Mouse (Mus musculus) liver, embryonic 15.5 days (tissue): Measurements from ENCODE around the gene E330021D16Rik. TPM values are rescaled to one million over a fixed set of nuclear protein-coding genes. Genes with fewer than 3 reads are reported as not detected.
A peak's percentile ranks its signal among the peaks of the same experiment; 100 is the strongest.

Experiments
- ATAC-seq: fragments of 200-750 bp; cut with Nextera tagmentation; 2 replicates; pipeline ENCODE4 v1.8.0; 2017; ENCODE audit warnings: moderate number of reproducible peaks, mild to moderate bottlenecking, moderate library complexity; ENCODE audit not compliant: insufficient read depth
- H3K27ac ChIP-seq: fragments of 300-500 bp; sonication (generic); replicated peaks from 2 replicates; pipeline ENCODE4 v1.5.1; 2015; ENCODE audit warnings: mild to moderate bottlenecking, inconsistent platforms
- H3K27me3 ChIP-seq: fragments of 300-500 bp; sonication (generic); 2 replicates; pipeline ENCODE4 v1.6.1; 2015; ENCODE audit warnings: mild to moderate bottlenecking, inconsistent platforms
- H3K36me3 ChIP-seq: fragments of 300-500 bp; sonication (generic); replicated peaks from 2 replicates; pipeline ENCODE4 v1.6.1; 2015; ENCODE audit warnings: moderate library complexity, mild to moderate bottlenecking, inconsistent platforms
- H3K4me1 ChIP-seq: fragments of 300-500 bp; sonication (generic); replicated peaks from 2 replicates; pipeline ENCODE4 v1.6.1; 2015; ENCODE audit warnings: inconsistent platforms
- H3K4me2 ChIP-seq: fragments of 300-500 bp; sonication (generic); 2 replicates; pipeline ENCODE4 v1.6.1; 2015; ENCODE audit warnings: moderate library complexity, mild to moderate bottlenecking, inconsistent platforms
- H3K4me3 ChIP-seq: fragments of 300-500 bp; sonication (generic); replicated peaks from 2 replicates; pipeline ENCODE4 v1.5.1; 2015; ENCODE audit warnings: mild to moderate bottlenecking, inconsistent platforms
- H3K9ac ChIP-seq: fragments of 300-500 bp; sonication (generic); 2 replicates; pipeline ENCODE4 v1.6.1; 2015; ENCODE audit warnings: moderate library complexity, mild to moderate bottlenecking, inconsistent platforms
- H3K9me3 ChIP-seq: fragments of 300-500 bp; sonication (generic); replicated peaks from 2 replicates; pipeline ENCODE4 v1.6.1; 2016; ENCODE audit warnings: inconsistent platforms
- WGBS: fragments of 180-500 bp; shearing (Covaris S2); methylation state at CpG from one replicate; pipeline ENCODE4 v1.1.7; 2015; ENCODE audit warnings: mixed read lengths; ENCODE audit not compliant: insufficient replicate concordance; 5-methylcytosine and 5-hydroxymethylcytosine counted together
- polyA plus RNA-seq: library from polyadenylated mRNA; unstranded; fragments of >200 nt; fragmentation: Nextera tagmentation; extraction: Ambion mirVana; gene quantifications from 2 replicates; pipeline ENCODE4 v1.2.1, GENCODE M21; 2015

Gene E330021D16Rik
- polyA plus RNA-seq, 1 experiment from 2014 or later = 0.48 TPM

GRCm38 (mm10) chr6:136422084-136422853 is 6.9 kb upstream of the E330021D16Rik start:
- WGBS = 49% methylated on average over 16 of the region's 16 CpGs
- Histone ChIP-seq H3K36me3 (no peaks in the 10 kb centered on the region), H3K9me3 (no peaks in the 10 kb centered on the region), H3K4me3 (no peak overlapping the region), H3K9ac (no peak overlapping the region), H3K27me3 (no peaks in the 10 kb centered on the region), H3K4me2 (no peak overlapping the region), H3K4me1 (0 out of 2 replicates have a peak, but pooled peaks cover 12% of the 10 kb centered on the region), H3K27ac (no peak overlapping the region)
- ATAC-seq = no peak

DNA sequence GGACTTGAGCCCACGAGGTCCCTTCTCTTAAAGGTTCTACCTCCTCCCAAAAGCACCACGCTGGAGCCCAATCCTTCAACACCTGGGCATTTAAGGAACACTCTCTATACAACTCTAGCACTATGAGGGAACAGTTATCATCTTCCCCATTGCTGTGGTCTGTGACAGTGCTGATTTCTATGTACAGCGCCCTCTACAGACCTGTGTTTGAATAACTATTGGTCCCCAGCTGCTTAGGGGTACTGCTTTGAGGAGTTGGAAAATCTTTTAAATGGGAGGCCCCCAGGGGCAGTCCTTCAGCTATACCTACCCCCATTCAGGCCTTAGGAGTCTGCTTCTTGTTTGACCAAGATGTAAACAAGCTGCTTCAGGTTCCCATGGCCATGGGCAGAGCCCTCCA is 5.7 kb upstream of the E330021D16Rik start:
- Histone ChIP-seq H3K4me2 (no peak overlapping the region), H3K4me3 (no peak overlapping the region), H3K4me1 (0 out of 2 replicates have a peak, but pooled peaks cover 12% of the 10 kb centered on the region), H3K36me3 (no peaks in the 10 kb centered on the region), H3K27me3 (no peaks in the 10 kb centered on the region), H3K9ac (no peak overlapping the region), H3K27ac (no peak overlapping the region), H3K9me3 (no peaks in the 10 kb centered on the region)
- 51% methylated on average over 3 of the region's 3 CpGs for WGBS
- ATAC-seq = no peak

GRCm38 (mm10) chr6:136418889-136419835 is 3.8 kb upstream of the E330021D16Rik start:
- Histone ChIP-seq H3K4me3 (no peak overlapping the region), H3K27ac (0 out of 2 replicates have a peak overlapping the region, but pooled peaks have one; percentile 19), H3K9ac (no peak overlapping the region), H3K27me3 (no peaks in the 10 kb centered on the region), H3K36me3 (no peaks in the 10 kb centered on the region), H3K9me3 (no peaks in the 10 kb centered on the region), H3K4me1 (0 out of 2 replicates have a peak, but pooled peaks cover 12% of the 10 kb centered on the region), H3K4me2 (no peak overlapping the region)
- ATAC-seq = peak; percentile 65
- 55% methylated on average over 17 of the region's 17 CpGs for WGBS

DNA sequence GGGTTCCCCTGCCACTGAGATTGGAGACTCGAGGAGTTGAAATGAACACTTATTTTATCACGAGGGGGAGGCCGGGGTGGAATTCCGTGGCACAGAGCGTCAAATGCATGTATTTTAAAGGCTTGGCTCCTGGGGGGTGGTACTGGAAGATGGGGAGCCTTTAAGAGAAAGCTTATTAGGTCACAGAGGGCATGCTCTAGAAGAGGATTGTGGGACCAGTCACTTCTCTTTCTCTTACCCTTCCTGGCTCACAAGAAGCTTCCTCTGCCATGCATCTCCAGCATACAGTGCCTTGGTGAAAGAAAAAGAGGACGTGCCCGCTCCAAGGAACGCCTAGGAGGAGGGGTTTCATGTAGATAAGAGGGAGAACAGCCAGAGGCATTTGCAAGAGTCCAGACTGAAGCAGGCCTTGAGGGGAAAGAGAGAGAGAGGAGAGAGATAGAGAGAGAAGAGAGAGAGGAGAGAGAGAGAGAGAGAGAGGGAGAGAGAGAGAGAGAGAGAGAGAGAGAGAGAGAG is 3.0 kb upstream of the E330021D16Rik start:
- Histone ChIP-seq H3K27me3 (no peaks in the 10 kb centered on the region), H3K36me3 (no peaks in the 10 kb centered on the region), H3K9ac (no peak overlapping the region), H3K4me2 (no peak overlapping the region), H3K4me3 (no peak overlapping the region), H3K27ac (no peak overlapping the region), H3K9me3 (no peaks in the 10 kb centered on the region), H3K4me1 (0 out of 2 replicates have a peak, but pooled peaks cover 12% of the 10 kb centered on the region)
- ATAC-seq = no peak
- 36% methylated on average over 8 of the region's 8 CpGs for WGBS

- no peaks in the 10 kb centered on the region for H3K9me3 ChIP-seq
- no peak overlapping the region for H3K9ac ChIP-seq
- H3K4me2 ChIP-seq = no peak overlapping the region
- WGBS = 48% methylated on average over 5 of the region's 5 CpGs
- H3K4me1 ChIP-seq = 0 out of 2 replicates have a peak, but pooled peaks cover 12% of the 10 kb centered on the region
- ATAC-seq = no peak
- no peaks in the 10 kb centered on the region for H3K27me3 ChIP-seq
- H3K27ac ChIP-seq = no peak overlapping the region
- no peaks in the 10 kb centered on the region for H3K36me3 ChIP-seq
- no peak overlapping the region for H3K4me3 ChIP-seq
Measured at GRCm38 (mm10) chr6:136417864-136418263, 2.5 kb upstream of the E330021D16Rik start.

DNA sequence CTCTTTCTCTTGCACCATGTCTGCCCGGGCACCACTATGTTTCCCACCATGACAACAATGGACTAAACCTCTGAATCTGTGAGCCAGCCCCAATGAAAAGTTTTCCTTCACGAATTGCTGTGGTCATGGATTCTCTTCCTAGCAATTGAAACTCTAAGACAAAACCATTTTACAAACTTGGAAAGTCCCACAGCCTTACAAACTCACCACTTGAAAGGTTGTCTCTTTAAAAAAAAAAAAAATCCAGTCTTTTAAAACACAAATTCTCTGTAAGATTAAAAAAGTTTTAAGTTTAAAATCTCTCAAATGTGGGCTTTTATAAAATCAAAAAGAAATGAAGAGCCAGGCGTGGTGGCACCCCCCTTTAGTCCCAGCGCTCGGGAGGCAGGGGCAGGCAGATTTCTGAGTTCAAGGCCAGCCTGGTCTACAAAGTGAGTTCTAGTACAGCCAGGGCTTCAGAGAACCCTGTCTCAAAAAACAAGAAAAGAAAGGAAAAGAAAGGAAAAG is 1.5 kb downstream of the E330021D16Rik start:
- no peak for ATAC-seq
- H3K4me1 ChIP-seq = 0 out of 2 replicates have a peak, but pooled peaks cover 7% of the 10 kb centered on the region
- no peak overlapping the region for H3K4me3 ChIP-seq
- H3K4me2 ChIP-seq = no peak overlapping the region
- 66% methylated on average over 5 of the region's 5 CpGs for WGBS
- H3K9ac ChIP-seq = no peak overlapping the region
- no peaks in the 10 kb centered on the region for H3K27me3 ChIP-seq
- H3K36me3 ChIP-seq = no peaks in the 10 kb centered on the region
- H3K9me3 ChIP-seq = no peaks in the 10 kb centered on the region
- no peak overlapping the region for H3K27ac ChIP-seq

DNA sequence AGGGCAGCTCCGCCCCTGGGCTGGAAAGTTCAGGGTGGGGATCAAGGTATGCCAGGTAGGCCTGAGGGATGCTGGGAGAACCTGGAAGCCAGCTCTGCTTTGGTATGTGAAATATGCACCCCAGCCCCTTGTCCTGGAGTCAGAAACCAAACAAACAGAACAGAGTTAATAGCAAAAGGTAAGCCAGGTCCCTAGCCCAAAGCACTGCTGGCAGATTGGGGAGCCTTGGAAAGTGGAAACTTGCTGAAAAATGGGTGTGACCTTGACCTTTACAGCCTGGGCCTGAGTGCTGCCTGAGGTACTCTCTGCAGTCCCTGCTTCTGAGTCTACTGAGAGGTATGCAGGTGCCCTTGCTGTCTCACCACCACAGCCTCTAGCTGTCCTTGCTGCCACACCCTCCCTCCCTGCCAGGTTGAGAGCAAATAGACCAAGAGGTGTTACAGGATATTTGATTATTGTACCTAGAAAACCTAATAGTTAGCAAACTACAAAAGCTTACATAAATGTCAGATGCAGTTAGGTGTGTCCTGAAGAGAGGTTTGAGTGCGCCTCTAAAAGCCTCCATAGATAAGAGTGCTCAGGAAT is 7.7 kb downstream of the E330021D16Rik start:
- ATAC-seq = no peak

GRCm38 (mm10) chr6:136396860-136397259 is 18.5 kb downstream of the E330021D16Rik start:
- H3K27ac ChIP-seq = no peak overlapping the region
- H3K4me1 ChIP-seq = no peaks in the 10 kb centered on the region
- no peak for ATAC-seq
- H3K27me3 ChIP-seq = no peaks in the 10 kb centered on the region
- no peak overlapping the region for H3K9ac ChIP-seq
- no peak overlapping the region for H3K4me3 ChIP-seq
- H3K4me2 ChIP-seq = no peak overlapping the region
- 80% methylated on average over 9 of the region's 9 CpGs for WGBS
- H3K9me3 ChIP-seq = 0 out of 2 replicates have a peak, but pooled peaks cover 2% of the 10 kb centered on the region
- H3K36me3 ChIP-seq = no peaks in the 10 kb centered on the region

More for the DNA sequence above, 7.7 kb downstream of the E330021D16Rik start:
- Histone ChIP-seq H3K9me3 (no peaks in the 10 kb centered on the region), H3K4me3 (no peak overlapping the region), H3K4me1 (no peaks in the 10 kb centered on the region), H3K9ac (no peak overlapping the region), H3K27me3 (no peaks in the 10 kb centered on the region), H3K27ac (no peak overlapping the region), H3K4me2 (no peak overlapping the region), H3K36me3 (no peaks in the 10 kb centered on the region)
- 48% methylated on average over 2 of the region's 2 CpGs for WGBS

DNA sequence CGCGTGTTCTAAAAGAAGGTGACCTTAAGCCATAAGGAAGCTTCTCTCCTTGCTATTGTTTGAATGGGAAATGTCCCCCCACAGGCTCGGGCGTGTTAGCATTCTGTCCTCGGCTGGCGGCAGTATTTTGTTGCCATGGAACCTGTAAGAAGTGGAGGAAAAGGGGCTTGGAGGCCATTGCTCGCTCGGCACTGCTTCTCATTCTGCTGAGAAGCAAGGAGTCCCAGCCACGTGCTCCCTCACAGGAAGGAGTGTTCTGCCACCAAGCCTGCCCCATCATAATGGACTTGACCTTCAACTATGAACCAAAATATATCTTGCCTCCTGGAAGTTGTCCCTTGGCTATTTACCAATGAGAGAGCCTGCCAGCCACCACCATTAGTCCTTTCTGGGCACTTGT is 25.1 kb downstream of the E330021D16Rik start:
- no peak overlapping the region for H3K4me3 ChIP-seq
- 51% methylated on average over 9 of the region's 9 CpGs for WGBS

GRCm38 (mm10) chr6:136385287-136385686 is 30.1 kb downstream of the E330021D16Rik start:
- H3K4me3 ChIP-seq = no peak overlapping the region
- H3K36me3 ChIP-seq = no peaks in the 10 kb centered on the region
- H3K9ac ChIP-seq = no peak overlapping the region
- 57% methylated on average over 7 of the region's 7 CpGs for WGBS
- H3K4me1 ChIP-seq = no peaks in the 10 kb centered on the region
- no peaks in the 10 kb centered on the region for H3K27me3 ChIP-seq
- H3K4me2 ChIP-seq = no peak overlapping the region
- H3K27ac ChIP-seq = no peak overlapping the region
- H3K9me3 ChIP-seq = no peaks in the 10 kb centered on the region
- ATAC-seq = no peak

More for the DNA sequence above, 25.1 kb downstream of the E330021D16Rik start:
- no peak overlapping the region for H3K9ac ChIP-seq
- H3K36me3 ChIP-seq = no peaks in the 10 kb centered on the region
- H3K9me3 ChIP-seq = no peaks in the 10 kb centered on the region
- H3K27me3 ChIP-seq = no peaks in the 10 kb centered on the region
- H3K27ac ChIP-seq = no peak overlapping the region
- H3K4me2 ChIP-seq = no peak overlapping the region
- no peak for ATAC-seq
- H3K4me1 ChIP-seq = no peaks in the 10 kb centered on the region
